Mouse (Mus musculus) kidney, postnatal 14 days (tissue): Measurements from ENCODE around the gene Dnm2.

Source experiments
- DNase-seq: peaks from one replicate; pipeline ENCODE4 v3.0.0; 2022; ENCODE audit warnings: mixed read lengths

Dnm2 gene

GRCm38 (mm10) chr9:21547075-21547941 lies 122.6 kb downstream of the Dnm2 start:
- DNase-seq = peak; percentile 80

- DNase-seq = no peak
Measured at GRCm38 (mm10) chr9:21551049-21551448, 126.3 kb downstream of the Dnm2 start.

- DNase-seq = no peak
Measured at GRCm38 (mm10) chr9:21553607-21554273, 129.0 kb downstream of the Dnm2 start.

DNA sequence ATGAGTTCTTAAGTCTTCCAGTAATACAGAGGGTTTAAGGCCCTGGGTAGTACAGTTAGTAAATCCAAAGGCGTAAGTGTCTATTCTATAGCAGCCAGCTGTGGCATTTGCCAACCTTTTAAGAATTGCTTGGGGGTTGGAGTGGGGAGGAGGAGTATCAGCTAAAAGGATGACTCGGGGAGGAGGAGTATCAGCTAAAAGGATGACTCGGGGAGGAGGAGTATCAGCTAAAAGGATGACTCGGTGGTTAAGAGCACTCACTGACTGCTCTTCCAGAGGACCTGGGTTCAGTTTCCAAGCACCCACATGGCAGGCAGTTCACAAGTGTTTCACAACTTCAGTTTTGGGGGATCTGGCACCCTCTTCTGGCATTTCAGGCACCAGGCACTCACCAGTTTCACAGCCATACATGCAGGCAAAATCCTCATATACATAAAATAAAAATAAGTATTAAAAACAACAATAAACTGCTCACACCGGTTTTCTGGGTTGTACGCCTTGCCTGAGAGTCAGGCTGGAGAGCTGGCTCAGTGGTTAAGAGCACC lies 130.6 kb downstream of the Dnm2 start:
- DNase-seq = no peak

DNA sequence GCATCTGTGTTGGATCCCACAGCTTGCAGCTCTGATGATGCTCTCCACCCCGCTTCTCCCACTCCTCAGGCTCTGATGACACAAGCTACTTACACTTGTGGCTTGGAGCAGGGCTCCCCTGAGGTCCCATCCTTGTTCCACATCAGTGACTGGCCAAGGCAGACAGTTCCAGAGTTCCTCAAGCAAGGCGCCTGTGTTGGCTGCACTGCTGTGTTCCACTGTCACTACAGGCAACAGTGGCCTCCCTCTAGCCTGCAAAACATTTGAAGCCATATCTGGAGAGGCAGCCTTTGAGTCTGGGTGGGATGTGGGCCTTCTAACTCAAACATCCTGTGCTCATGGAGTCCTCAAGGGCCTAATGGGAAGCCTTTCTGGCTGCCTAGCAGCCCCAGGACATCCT lies 132.3 kb downstream of the Dnm2 start:
- DNase-seq = no peak
